Mouse (Mus musculus): ENCODE data around the gene Ptprd.

DNA sequence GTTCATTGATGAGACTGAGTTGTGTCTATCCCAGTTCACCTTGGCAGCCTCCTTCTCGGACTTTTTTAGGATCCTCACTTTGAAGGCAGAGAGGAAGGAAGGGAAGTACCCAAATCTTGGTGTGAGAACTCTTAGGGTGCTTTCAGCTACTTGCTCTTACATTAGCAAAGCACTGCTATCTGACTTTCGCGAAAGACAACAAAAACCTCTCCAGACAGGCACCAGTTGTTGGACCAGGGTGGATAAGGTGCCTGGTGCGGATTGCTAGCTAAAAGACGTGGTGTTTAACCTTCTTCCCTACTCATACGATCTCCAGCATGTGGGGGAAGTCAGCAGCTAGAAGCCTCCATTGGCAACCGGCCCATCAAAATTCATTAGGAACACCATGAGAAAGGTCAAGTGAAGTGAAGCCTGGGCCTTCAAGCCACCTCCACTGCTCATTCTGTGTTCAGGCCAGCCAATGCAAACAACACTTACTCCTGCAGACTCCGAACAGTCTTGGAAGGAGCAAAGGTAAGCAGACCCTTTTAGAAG, 1760.7 kb downstream of the Ptprd start:
- TF ChIP-seq ZMIZ1 (IDR thresholded peaks at IDR 0.05; ENCODE audit: low read depth, low read length), result no peak
- no peak for TF ChIP-seq MEF2A (IDR thresholded peaks at IDR 0.05; ENCODE audit: extremely low read depth, insufficient replicate concordance, low read depth, low read length, poor library complexity, severe bottlenecking)
- no peak for TF ChIP-seq ZNF384 (IDR thresholded peaks at IDR 0.05; ENCODE audit: low read depth, low read length)
- TF ChIP-seq CTCF (IDR thresholded peaks at IDR 0.05 in 2 of 3, conservative IDR thresholded peaks at IDR 0.05 in 1 of 3; ENCODE audit: control insufficient read depth in 1 of 3, insufficient read depth in 1 of 3, low read depth in 2 of 3, low read length in 3 of 3, poor library complexity in 1 of 3, severe bottlenecking in 1 of 3), result no peak
- TF ChIP-seq POLR2A (IDR thresholded peaks at IDR 0.05; ENCODE audit: control insufficient read depth in 1 of 2, insufficient read depth in 1 of 2, low read depth in 1 of 2, low read length in 2 of 2, poor library complexity in 1 of 2), result no peak
- no peak for TF ChIP-seq RCOR1 (IDR thresholded peaks at IDR 0.05; ENCODE audit: low read depth, low read length)
- no peak for TF ChIP-seq USF1 (IDR thresholded peaks at IDR 0.05; ENCODE audit: low read depth, low read length)
- TF ChIP-seq MAX (IDR thresholded peaks at IDR 0.05; ENCODE audit: low read length), result no peak
- TF ChIP-seq EP300 (IDR thresholded peaks at IDR 0.05; ENCODE audit: low read depth in 1 of 2, low read length in 2 of 2), result no peak
- TF ChIP-seq NRF1 (IDR thresholded peaks at IDR 0.05; ENCODE audit: insufficient read depth, low read depth, low read length, poor library complexity, severe bottlenecking), result no peak
- TF ChIP-seq E2F4 (IDR thresholded peaks at IDR 0.05; ENCODE audit: borderline replicate concordance, low read depth, low read length), result no peak
- no peak for TF ChIP-seq MAFK (IDR thresholded peaks at IDR 0.05; ENCODE audit: borderline replicate concordance, low read depth, low read length)
- TF ChIP-seq KAT2A (conservative IDR thresholded peaks at IDR 0.05; ENCODE audit: low read depth, low read length), result no peak

Measured in MEL (cell line).